Comparison of ENCODE assay signal across 8 mouse cellular contexts in genomic region chr1:191075199-191075883, GRCm38 (mm10). TPM values are rescaled to one million over a fixed set of nuclear protein-coding genes. Genes with fewer than 3 reads are reported as not detected.
DNase-seq lines count a peak whose midpoint lies in the region; ATAC-seq lines count a peak whose summit lies in the region.
"Had no signal": no experiment of that assay in that cellular context is flagged by ENCODE, and none has a peak within 500 bp of the region (broad histone marks: within the 10 kb centered on the region; RNA-seq: fewer than 3 reads in every experiment).

No protein-coding gene starts in this region.

- no peak overlapping the region for H3K4me2 ChIP-seq in kidney, embryonic 16.5 days (replicated peaks; ENCODE audit: low read depth, low read length)
- no peak overlapping the region for H3K4me2 ChIP-seq in lung, embryonic 15.5 days

- ATAC-seq in cerebellum, adult (ENCODE audit: insufficient number of reproducible peaks, low FRiP score, low TSS enrichment), result peak; percentile 72
- peak; percentile 53; the same call in 1 of the 2 replicates for ATAC-seq in kidney, embryonic 16.5 days (ENCODE audit: low FRiP score, low TSS enrichment)
- ATAC-seq in lung, embryonic 15.5 days (ENCODE audit: borderline replicate concordance, extremely low read depth, low FRiP score, low TSS enrichment), result no peak

- no peaks in the 10 kb centered on the region for H3K4me1 ChIP-seq in kidney, embryonic 16.5 days (ENCODE audit: insufficient read depth, low read length)
- H3K4me1 ChIP-seq in lung, embryonic 15.5 days, result no peaks in the 10 kb centered on the region

- peak overlapping the region; percentile 28; the same call in 1 of the 2 replicates for H3K27ac ChIP-seq in kidney, embryonic 16.5 days (ENCODE audit: low read length)
- H3K27ac ChIP-seq in lung, embryonic 15.5 days, result 0 out of 2 replicates have a peak overlapping the region, but pooled peaks have one; percentile 12

- H3K36me3 ChIP-seq in kidney, embryonic 16.5 days (ENCODE audit: insufficient read depth, low read length), result peaks cover 50% of the 10 kb centered on the region
- H3K36me3 ChIP-seq in lung, embryonic 15.5 days, result peaks cover 80% of the 10 kb centered on the region

- H3K27me3 ChIP-seq in kidney, embryonic 16.5 days (ENCODE audit: insufficient read depth, low read length), result no peaks in the 10 kb centered on the region
- H3K27me3 ChIP-seq in lung, embryonic 15.5 days, result no peaks in the 10 kb centered on the region

- no peak overlapping the region for H3K9ac ChIP-seq in kidney, embryonic 16.5 days (replicated peaks; ENCODE audit: low read length)
- H3K9ac ChIP-seq in lung, embryonic 15.5 days, result no peak overlapping the region

- 49% methylated on average over 10 of the region's 10 CpGs for WGBS in kidney, embryonic 16.5 days
- WGBS in lung, embryonic 15.5 days, result 48% methylated on average over 10 of the region's 10 CpGs

- intact Hi-C loops in gastrocnemius, postnatal 14 days (cut with DNase I; ENCODE audit: low total_unique reads), result loop anchor here (2.0 to 10.0 kb wide), 2 partner anchors 131 to 241 kb away; no protein-coding TSS in a partner anchor

- no peak overlapping the region for H3K4me3 ChIP-seq in kidney, embryonic 16.5 days (ENCODE audit: low read length)
- H3K4me3 ChIP-seq in lung, embryonic 15.5 days, result no peak overlapping the region

- DNase-seq in 3134 (ENCODE audit: extremely low read depth, insufficient read length, low spot score), result peak; percentile 56
- peak; percentile 94 for DNase-seq in 3T3-L1 (ENCODE audit: low read depth, low spot score)
- DNase-seq in gastrocnemius, postnatal 14 days, result peak; percentile 56
- peak; percentile 58 for DNase-seq in skeletal muscle tissue, adult 2 months (ENCODE audit: low read depth, low spot score)

- no peaks in the 10 kb centered on the region for H3K9me3 ChIP-seq in kidney, embryonic 16.5 days (ENCODE audit: low read length)
- no peaks in the 10 kb centered on the region for H3K9me3 ChIP-seq in lung, embryonic 15.5 days

RNA-seq across cellular contexts. Expression of gene Nsl1, which starts 12.5 kb away (rescaled TPM):
- 1 to 10 TPM in 1 of 2 experiments, under 1 TPM in 1; 0.66 to 1.1 TPM for total RNA-seq in gastrocnemius, postnatal 14 days (2021)
- 21.9 and 25.5 TPM in 2 replicates for polyA plus RNA-seq in kidney, embryonic 16.5 days (2015; fragmentation: Nextera tagmentation; extraction: Ambion mirVana)
- 28.5 and 29.4 TPM in 2 replicates for polyA plus RNA-seq in lung, embryonic 15.5 days (2015; fragmentation: Nextera tagmentation; extraction: Ambion mirVana)

RNA-seq across cellular contexts. Expression of gene Tatdn3, which starts 12.6 kb away (rescaled TPM):
- total RNA-seq in gastrocnemius, postnatal 14 days (2021), result 10 to 100 TPM; 12.2 to 17.0 TPM
- polyA plus RNA-seq in kidney, embryonic 16.5 days (2015; fragmentation: Nextera tagmentation; extraction: Ambion mirVana), result 13.1 and 14.4 TPM in 2 replicates
- polyA plus RNA-seq in lung, embryonic 15.5 days (2015; fragmentation: Nextera tagmentation; extraction: Ambion mirVana), result 13.1 and 14.7 TPM in 2 replicates

RNA-seq across cellular contexts. Expression of gene Batf3, which starts 22.3 kb away (rescaled TPM):
- total RNA-seq in gastrocnemius, postnatal 14 days (2021), result under 1 TPM in 1 of 2 experiments, not detected in 1; 0.53 TPM
- 13.5 and 14.6 TPM in 2 replicates for polyA plus RNA-seq in kidney, embryonic 16.5 days (2015; fragmentation: Nextera tagmentation; extraction: Ambion mirVana)
- polyA plus RNA-seq in lung, embryonic 15.5 days (2015; fragmentation: Nextera tagmentation; extraction: Ambion mirVana), result 9.3 and 11.4 TPM in 2 replicates
- total RNA-seq: hematopoietic stem cell, adult 5-6 weeks had no signal

RNA-seq across cellular contexts. Expression of gene Spata45, which starts 38.9 kb away (rescaled TPM):
- total RNA-seq in gastrocnemius, postnatal 14 days (2021), result not detected
- not detected in 2 replicates for polyA plus RNA-seq in kidney, embryonic 16.5 days (2015; fragmentation: Nextera tagmentation; extraction: Ambion mirVana)
- polyA plus RNA-seq in lung, embryonic 15.5 days (2015; fragmentation: Nextera tagmentation; extraction: Ambion mirVana), result not detected in 2 replicates
- total RNA-seq: hematopoietic stem cell, adult 5-6 weeks had no signal

RNA-seq across cellular contexts. Expression of gene Flvcr1, which starts 49.4 kb away (rescaled TPM):
- 10 to 100 TPM in 1 of 2 experiments, 1 to 10 TPM in 1; 9.3 to 14.5 TPM for total RNA-seq in gastrocnemius, postnatal 14 days (2021)
- 6.0 and 6.2 TPM in 2 replicates for polyA plus RNA-seq in kidney, embryonic 16.5 days (2015; fragmentation: Nextera tagmentation; extraction: Ambion mirVana)
- polyA plus RNA-seq in lung, embryonic 15.5 days (2015; fragmentation: Nextera tagmentation; extraction: Ambion mirVana), result 6.0 and 6.1 TPM in 2 replicates
